Mouse (Mus musculus): ENCODE results near the gene Mtmr10. TPM values are rescaled to one million over a fixed set of nuclear protein-coding genes. Genes with fewer than 3 reads are reported as not detected.

The Mtmr10 gene
- polyA plus RNA-seq, 1 experiment from 2014 or later: 13.1 TPM

DNA sequence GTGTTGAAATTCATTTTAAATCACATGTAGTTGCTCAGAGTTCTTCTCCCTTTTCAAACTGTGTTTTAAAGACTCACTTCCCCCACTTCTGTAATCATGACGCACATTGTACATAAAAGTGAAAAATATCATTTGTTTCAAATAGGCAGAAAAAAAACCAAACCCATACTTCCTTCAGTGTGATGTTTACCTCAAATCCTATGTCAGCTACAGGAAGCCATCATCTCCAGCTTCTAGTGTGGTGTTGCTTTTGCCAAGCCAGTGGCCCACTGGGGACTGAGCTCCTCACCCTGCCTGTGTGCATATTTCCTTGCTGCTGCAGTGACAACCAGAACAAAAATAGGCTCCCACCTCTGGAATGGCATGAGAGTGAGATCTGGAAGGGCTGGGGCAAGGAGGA, 39.1 kb upstream of the Mtmr10 start:
- 95% methylated on average over 1 of the region's 1 CpGs for WGBS
- H3K4me1 ChIP-seq (ENCODE audit: control insufficient read depth, insufficient read depth, low read length): no peaks in the 10 kb centered on the region

DNA sequence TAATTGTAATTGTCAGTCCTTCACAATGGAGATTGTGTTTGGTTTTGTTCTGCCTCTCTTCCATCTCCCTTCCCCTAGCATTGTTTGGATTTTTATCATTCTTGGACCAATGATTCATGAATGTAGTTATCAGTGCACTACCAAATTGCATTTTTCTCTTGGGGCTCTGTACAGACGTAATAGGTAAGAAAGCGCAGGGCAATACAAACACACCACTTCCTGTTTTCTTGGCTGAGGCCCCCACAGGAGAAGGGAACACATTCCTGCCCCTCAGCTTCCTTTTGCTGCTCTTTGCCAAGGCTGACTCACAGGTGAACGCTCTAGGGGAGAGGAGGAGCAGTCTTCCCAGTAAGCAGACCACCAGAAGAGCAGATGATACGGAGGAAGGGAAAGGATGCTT, 37.7 kb upstream of the Mtmr10 start:
- H3K9ac ChIP-seq (replicated peaks; ENCODE audit: low read length): no peak overlapping the region
- no peaks in the 10 kb centered on the region for H3K9me3 ChIP-seq (ENCODE audit: control insufficient read depth, low read length)
- DNase-seq (no peak), ATAC-seq (ENCODE audit: low FRiP score, low TSS enrichment) (no peak)
- H3K27ac ChIP-seq (replicated peaks; ENCODE audit: low read depth, low read length): no peak overlapping the region
- 92% methylated on average over 4 of the region's 4 CpGs for WGBS
- no peak overlapping the region for H3K4me2 ChIP-seq (ENCODE audit: low read length)
- H3K27me3 ChIP-seq (ENCODE audit: control insufficient read depth, insufficient read depth, low read length): no peaks in the 10 kb centered on the region
- H3K4me3 ChIP-seq (replicated peaks; ENCODE audit: low read depth, low read length): no peak overlapping the region
- no peaks in the 10 kb centered on the region for H3K4me1 ChIP-seq (ENCODE audit: control insufficient read depth, insufficient read depth, low read length)
- H3K36me3 ChIP-seq (ENCODE audit: control insufficient read depth, insufficient read depth, low read length): no peaks in the 10 kb centered on the region

More for the DNA sequence above, 39.1 kb upstream of the Mtmr10 start:
- ATAC-seq (ENCODE audit: low FRiP score, low TSS enrichment): no peak
- H3K27me3 ChIP-seq (ENCODE audit: control insufficient read depth, insufficient read depth, low read length): no peaks in the 10 kb centered on the region
- no peak overlapping the region for H3K4me2 ChIP-seq (ENCODE audit: low read length)
- H3K9ac ChIP-seq (replicated peaks; ENCODE audit: low read length): no peak overlapping the region
- no peaks in the 10 kb centered on the region for H3K36me3 ChIP-seq (ENCODE audit: control insufficient read depth, insufficient read depth, low read length)
- H3K27ac ChIP-seq (replicated peaks; ENCODE audit: low read depth, low read length): no peak overlapping the region
- no peak for DNase-seq
- H3K4me3 ChIP-seq (replicated peaks; ENCODE audit: low read depth, low read length): no peak overlapping the region
- H3K9me3 ChIP-seq (ENCODE audit: control insufficient read depth, low read length): no peaks in the 10 kb centered on the region

- H3K27me3 ChIP-seq (ENCODE audit: control insufficient read depth, insufficient read depth, low read length): no peaks in the 10 kb centered on the region
- no peak overlapping the region for H3K9ac ChIP-seq (replicated peaks; ENCODE audit: low read length)
- H3K4me2 ChIP-seq (ENCODE audit: low read length): no peak overlapping the region
- H3K4me1 ChIP-seq (ENCODE audit: control insufficient read depth, insufficient read depth, low read length): no peaks in the 10 kb centered on the region
- H3K27ac ChIP-seq (replicated peaks; ENCODE audit: low read depth, low read length): no peak overlapping the region
- no peaks in the 10 kb centered on the region for H3K36me3 ChIP-seq (ENCODE audit: control insufficient read depth, insufficient read depth, low read length)
- WGBS: 89% methylated on average over 7 of the region's 7 CpGs
- no peak overlapping the region for H3K4me3 ChIP-seq (replicated peaks; ENCODE audit: low read depth, low read length)
- ATAC-seq (ENCODE audit: low FRiP score, low TSS enrichment) (no peak), DNase-seq (no peak)
- no peaks in the 10 kb centered on the region for H3K9me3 ChIP-seq (ENCODE audit: control insufficient read depth, low read length)
These were observed 37.0 kb upstream of the Mtmr10 start for GRCm38 (mm10) chr7:64250417-64250816.

- WGBS: 98% methylated on average over 3 of the region's 3 CpGs
These were observed 33.7 kb upstream of the Mtmr10 start for GRCm38 (mm10) chr7:64253736-64254135.

GRCm38 (mm10) chr7:64265502-64266279, 21.8 kb upstream of the Mtmr10 start:
- H3K27ac ChIP-seq (replicated peaks; ENCODE audit: low read depth, low read length): no peak overlapping the region
- H3K27me3 ChIP-seq (ENCODE audit: control insufficient read depth, insufficient read depth, low read length): peaks cover 4% of the 10 kb centered on the region; the same call in 1 of the 2 replicates
- ATAC-seq (ENCODE audit: low FRiP score, low TSS enrichment) (no peak), DNase-seq (no peak)
- WGBS: 89% methylated on average over 13 of the region's 13 CpGs
- no peaks in the 10 kb centered on the region for H3K36me3 ChIP-seq (ENCODE audit: control insufficient read depth, insufficient read depth, low read length)
- no peaks in the 10 kb centered on the region for H3K4me1 ChIP-seq (ENCODE audit: control insufficient read depth, insufficient read depth, low read length)
- H3K4me2 ChIP-seq (ENCODE audit: low read length): no peak overlapping the region
- H3K4me3 ChIP-seq (replicated peaks; ENCODE audit: low read depth, low read length): no peak overlapping the region
- H3K9me3 ChIP-seq (ENCODE audit: control insufficient read depth, low read length): peaks cover 7% of the 10 kb centered on the region; the same call in 1 of the 2 replicates
- no peak overlapping the region for H3K9ac ChIP-seq (replicated peaks; ENCODE audit: low read length)

More at GRCm38 (mm10) chr7:64253736-64254135, 33.7 kb upstream of the Mtmr10 start:
- Histone ChIP-seq H3K9ac (replicated peaks; ENCODE audit: low read length) (no peak overlapping the region), H3K27me3 (ENCODE audit: control insufficient read depth, insufficient read depth, low read length) (no peaks in the 10 kb centered on the region), H3K4me3 (replicated peaks; ENCODE audit: low read depth, low read length) (no peak overlapping the region), H3K36me3 (ENCODE audit: control insufficient read depth, insufficient read depth, low read length) (no peaks in the 10 kb centered on the region), H3K4me2 (ENCODE audit: low read length) (no peak overlapping the region), H3K9me3 (ENCODE audit: control insufficient read depth, low read length) (no peaks in the 10 kb centered on the region), H3K4me1 (ENCODE audit: control insufficient read depth, insufficient read depth, low read length) (no peaks in the 10 kb centered on the region), H3K27ac (replicated peaks; ENCODE audit: low read depth, low read length) (no peak overlapping the region)
- ATAC-seq (ENCODE audit: low FRiP score, low TSS enrichment) (no peak), DNase-seq (no peak)

DNA sequence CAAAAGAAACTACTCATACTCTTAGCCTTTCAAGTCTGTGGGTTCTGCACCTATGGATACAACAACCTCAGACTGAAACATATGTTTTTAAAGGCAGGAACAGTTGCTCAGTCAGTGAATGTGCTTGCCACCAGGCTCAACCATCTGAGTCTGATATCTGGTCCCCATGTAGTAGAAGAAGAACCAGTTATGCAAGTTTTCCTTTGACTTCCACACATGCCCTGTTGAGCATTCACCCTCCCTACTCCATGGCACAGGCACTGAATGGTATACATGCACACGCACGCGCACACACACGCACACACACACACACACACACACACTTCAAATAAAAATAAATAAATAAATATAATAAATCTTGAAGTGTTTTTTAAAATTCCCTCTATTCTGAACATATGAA, 20.9 kb upstream of the Mtmr10 start:
- 0 out of 2 replicates have a peak, but pooled peaks cover 3% of the 10 kb centered on the region for H3K9me3 ChIP-seq (ENCODE audit: control insufficient read depth, low read length)
- 93% methylated on average over 4 of the region's 4 CpGs for WGBS
- no peak overlapping the region for H3K27ac ChIP-seq (replicated peaks; ENCODE audit: low read depth, low read length)
- H3K4me3 ChIP-seq (replicated peaks; ENCODE audit: low read depth, low read length): no peak overlapping the region
- DNase-seq: no peak
- no peak overlapping the region for H3K4me2 ChIP-seq (ENCODE audit: low read length)
- H3K4me1 ChIP-seq (ENCODE audit: control insufficient read depth, insufficient read depth, low read length): peaks cover 5% of the 10 kb centered on the region; the same call in 1 of the 2 replicates
- ATAC-seq (ENCODE audit: low FRiP score, low TSS enrichment): no peak
- no peaks in the 10 kb centered on the region for H3K36me3 ChIP-seq (ENCODE audit: control insufficient read depth, insufficient read depth, low read length)
- H3K27me3 ChIP-seq (ENCODE audit: control insufficient read depth, insufficient read depth, low read length): peaks cover 4% of the 10 kb centered on the region; the same call in 1 of the 2 replicates
- H3K9ac ChIP-seq (replicated peaks; ENCODE audit: low read length): no peak overlapping the region

DNA sequence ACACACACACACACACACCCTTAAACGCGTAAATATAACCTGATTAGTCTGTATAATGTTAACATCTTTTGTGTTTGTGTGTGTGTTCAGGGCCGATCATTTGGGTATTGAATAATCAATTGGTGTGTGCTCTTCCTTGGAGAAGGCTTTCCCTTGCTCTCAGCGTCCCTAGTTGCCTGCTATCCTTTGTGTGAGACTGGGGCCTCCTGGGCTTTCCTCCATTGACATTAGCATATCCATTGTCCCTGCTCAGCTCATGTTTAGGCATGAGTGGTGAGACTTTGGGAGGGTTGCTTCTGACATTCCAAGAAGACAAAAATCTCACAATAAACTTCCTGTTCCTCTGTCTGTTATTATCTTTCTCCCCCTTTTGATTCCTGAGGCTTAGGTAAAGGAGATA, 15.5 kb upstream of the Mtmr10 start:
- Histone ChIP-seq H3K27me3 (ENCODE audit: control insufficient read depth, insufficient read depth, low read length) (peaks cover 4% of the 10 kb centered on the region; the same call in 1 of the 2 replicates), H3K4me1 (ENCODE audit: control insufficient read depth, insufficient read depth, low read length) (peaks cover 5% of the 10 kb centered on the region; the same call in 1 of the 2 replicates), H3K9me3 (ENCODE audit: control insufficient read depth, low read length) (no peaks in the 10 kb centered on the region), H3K9ac (replicated peaks; ENCODE audit: low read length) (no peak overlapping the region), H3K4me2 (ENCODE audit: low read length) (no peak overlapping the region), H3K36me3 (ENCODE audit: control insufficient read depth, insufficient read depth, low read length) (no peaks in the 10 kb centered on the region), H3K27ac (replicated peaks; ENCODE audit: low read depth, low read length) (peak overlapping the region; percentile 69), H3K4me3 (replicated peaks; ENCODE audit: low read depth, low read length) (no peak overlapping the region)
- ATAC-seq (ENCODE audit: low FRiP score, low TSS enrichment): peak; percentile 86
- under 1% methylated on average over 4 of the region's 4 CpGs for WGBS
- DNase-seq: peak; percentile 77

DNA sequence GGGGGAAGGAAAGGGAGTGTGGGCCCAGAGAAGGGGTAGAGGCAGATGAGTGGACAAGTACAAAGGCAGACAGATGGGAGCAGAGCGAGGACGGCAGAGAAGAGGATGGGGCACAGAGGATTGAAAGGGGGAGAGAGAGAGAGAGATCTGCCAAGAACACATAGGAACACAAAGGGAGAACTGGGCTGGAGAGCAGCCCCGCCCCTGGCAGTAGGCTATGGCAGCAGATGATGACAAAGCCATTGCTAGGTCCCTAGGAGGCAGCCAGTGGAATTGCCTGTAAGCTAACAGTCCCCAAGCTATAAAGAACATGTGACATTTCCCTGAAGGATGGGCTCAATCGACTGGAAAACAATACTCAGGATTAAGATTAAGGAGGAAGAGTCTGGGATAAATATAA, 11.9 kb upstream of the Mtmr10 start:
- Histone ChIP-seq H3K27me3 (ENCODE audit: control insufficient read depth, insufficient read depth, low read length) (no peaks in the 10 kb centered on the region), H3K27ac (replicated peaks; ENCODE audit: low read depth, low read length) (no peak overlapping the region), H3K4me3 (replicated peaks; ENCODE audit: low read depth, low read length) (no peak overlapping the region), H3K9me3 (ENCODE audit: control insufficient read depth, low read length) (no peaks in the 10 kb centered on the region), H3K4me1 (ENCODE audit: control insufficient read depth, insufficient read depth, low read length) (peaks cover 5% of the 10 kb centered on the region; the same call in 1 of the 2 replicates), H3K4me2 (ENCODE audit: low read length) (no peak overlapping the region), H3K36me3 (ENCODE audit: control insufficient read depth, insufficient read depth, low read length) (no peaks in the 10 kb centered on the region), H3K9ac (replicated peaks; ENCODE audit: low read length) (no peak overlapping the region)
- 0 out of 2 replicates have a peak, but pooled peaks have one; percentile 21 for ATAC-seq (ENCODE audit: low FRiP score, low TSS enrichment)
- DNase-seq: no peak
- 45% methylated on average over 4 of the region's 4 CpGs for whole genome bisulfite sequencing

GRCm38 (mm10) chr7:64276921-64277320, 10.5 kb upstream of the Mtmr10 start:
- no peak overlapping the region for H3K9ac ChIP-seq (replicated peaks; ENCODE audit: low read length)
- WGBS: 54% methylated on average over 6 of the region's 6 CpGs
- no peaks in the 10 kb centered on the region for H3K9me3 ChIP-seq (ENCODE audit: control insufficient read depth, low read length)
- no peaks in the 10 kb centered on the region for H3K4me1 ChIP-seq (ENCODE audit: control insufficient read depth, insufficient read depth, low read length)
- H3K4me2 ChIP-seq (ENCODE audit: low read length): no peak overlapping the region
- no peaks in the 10 kb centered on the region for H3K36me3 ChIP-seq (ENCODE audit: control insufficient read depth, insufficient read depth, low read length)
- no peak for DNase-seq
- H3K4me3 ChIP-seq (replicated peaks; ENCODE audit: low read depth, low read length): no peak overlapping the region
- no peaks in the 10 kb centered on the region for H3K27me3 ChIP-seq (ENCODE audit: control insufficient read depth, insufficient read depth, low read length)
- H3K27ac ChIP-seq (replicated peaks; ENCODE audit: low read depth, low read length): no peak overlapping the region
- no peak for ATAC-seq (ENCODE audit: low FRiP score, low TSS enrichment)

Data from midbrain, embryonic 14.5 days (tissue).